Mouse (Mus musculus) lung, adult 10 weeks (tissue): ENCODE data around the gene Olfr920. TPM values are rescaled to one million over a fixed set of nuclear protein-coding genes. Genes with fewer than 3 reads are reported as not detected.

Experiments
- polyA plus RNA-seq: library from polyadenylated mRNA; stranded (reverse); fragments of 350-450 nt; fragmentation: Illumina TruSeq; extraction: RNeasy Lipid Tissue Mini Kit (QIAGEN cat#74804); gene quantifications from one replicate; pipeline ENCODE4 v1.2.3, GENCODE M21; 2014; ENCODE audit warnings: low read depth, low replicate concordance; ENCODE audit not compliant: insufficient read depth

Olfr920 gene
- 0.10 TPM for polyA plus RNA-seq

GRCm38 (mm10) chr9:38751999-38752398 is at the start of gene Olfr920:
Gene Olfr920 (plus strand): TSS chr9:38752299.

GRCm38 (mm10) chr9:38718102-38718501 is 34.0 kb upstream of the Olfr920 start, which contains the start of gene Vwa5a:
Gene Vwa5a (plus strand): TSS chr9:38718268.

GRCm38 (mm10) chr9:38772768-38773167 is 20.7 kb downstream of the Olfr920 start, which contains the start of gene Olfr921:
Gene Olfr921 (plus strand): TSS chr9:38773068.

Other genes starting within 250 kb of the Olfr920 start
- gene Olfr911-ps1, start 230.7 kb upstream of the Olfr920 start, polyA plus RNA-seq = not detected
- not detected for gene Olfr910, start 214.4 kb upstream of the Olfr920 start, polyA plus RNA-seq
- gene Olfr912, start 172.1 kb upstream of the Olfr920 start, polyA plus RNA-seq = not detected
- gene Olfr913, start 159.5 kb upstream of the Olfr920 start, polyA plus RNA-seq = not detected
- not detected for gene Olfr914, start 147.2 kb upstream of the Olfr920 start, polyA plus RNA-seq
- gene Olfr916, start 92.4 kb upstream of the Olfr920 start, polyA plus RNA-seq = not detected
- not detected for gene Olfr917, start 86.5 kb upstream of the Olfr920 start, polyA plus RNA-seq
- gene Olfr918, start 77.7 kb upstream of the Olfr920 start, polyA plus RNA-seq = not detected
- not detected for gene Olfr919, start 48.6 kb upstream of the Olfr920 start, polyA plus RNA-seq
- 27.1 TPM for gene Vwa5a, start 34.0 kb upstream of the Olfr920 start, polyA plus RNA-seq
- gene Olfr921, start 20.8 kb downstream of the Olfr920 start, polyA plus RNA-seq = not detected
- gene Olfr922, start 62.3 kb downstream of the Olfr920 start, polyA plus RNA-seq = not detected
- not detected for gene Olfr923, start 74.2 kb downstream of the Olfr920 start, polyA plus RNA-seq
- not detected for gene Olfr924, start 92.2 kb downstream of the Olfr920 start, polyA plus RNA-seq
- not detected for gene Olfr26, start 102.8 kb downstream of the Olfr920 start, polyA plus RNA-seq
- gene Olfr926, start 124.8 kb downstream of the Olfr920 start, polyA plus RNA-seq = not detected
- gene Olfr930, start 177.5 kb downstream of the Olfr920 start, polyA plus RNA-seq = not detected
- gene Olfr933, start 220.0 kb downstream of the Olfr920 start, polyA plus RNA-seq = not detected
- gene Olfr934, start 236.0 kb downstream of the Olfr920 start, polyA plus RNA-seq = not detected
- gene Olfr935, start 247.4 kb downstream of the Olfr920 start, polyA plus RNA-seq = not detected